Mouse (Mus musculus) urinary bladder, postnatal 4 days (tissue): ENCODE results near the gene Toe1.

Source experiments
- DNase-seq, 2 experiments: peaks; one replicate each; pipeline ENCODE4 v3.0.0; 2021 to 2022; ENCODE audit warnings: low spot score in 2 of 2

The Toe1 gene

DNA sequence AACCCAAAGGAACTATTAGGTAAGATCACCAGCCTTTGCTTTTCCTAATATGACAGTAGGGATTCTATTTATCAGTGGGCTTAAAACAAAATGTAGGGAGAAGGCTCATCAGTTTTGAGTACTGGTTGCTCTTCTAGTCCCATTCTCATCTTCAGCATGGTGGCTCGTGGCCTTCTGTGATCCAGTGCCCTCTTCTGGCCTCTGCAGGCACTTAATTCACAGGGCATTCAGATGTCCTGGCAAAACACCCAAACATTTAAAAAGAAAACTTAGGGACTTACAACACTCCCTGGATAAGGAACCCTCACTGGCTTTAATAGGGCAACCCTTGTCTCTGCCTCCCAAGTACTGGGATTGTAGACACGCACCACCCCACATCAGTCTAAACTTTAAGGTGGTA lies 13.2 kb downstream of the Toe1 start:
- DNase-seq = no peak

DNA sequence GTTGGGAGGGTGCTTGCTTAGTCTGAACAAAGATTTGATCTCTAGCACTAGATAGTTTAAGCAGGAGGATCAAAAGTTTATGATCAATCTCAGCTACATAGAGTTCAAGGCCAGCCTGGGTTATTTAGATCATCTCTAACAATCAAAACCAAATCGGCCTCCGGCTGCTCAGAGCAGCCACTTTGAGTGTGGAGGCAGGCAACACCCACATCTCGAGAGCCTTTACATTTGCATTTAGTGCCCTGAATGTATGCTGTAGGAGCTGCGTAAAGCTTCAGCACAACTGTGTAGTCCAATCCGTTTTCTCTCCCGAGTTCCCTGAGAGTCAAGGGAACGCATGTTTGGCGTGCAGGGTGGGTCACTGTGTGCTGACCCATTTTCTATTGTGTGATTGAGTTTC lies 15.0 kb downstream of the Toe1 start:
- no peak for DNase-seq

DNA sequence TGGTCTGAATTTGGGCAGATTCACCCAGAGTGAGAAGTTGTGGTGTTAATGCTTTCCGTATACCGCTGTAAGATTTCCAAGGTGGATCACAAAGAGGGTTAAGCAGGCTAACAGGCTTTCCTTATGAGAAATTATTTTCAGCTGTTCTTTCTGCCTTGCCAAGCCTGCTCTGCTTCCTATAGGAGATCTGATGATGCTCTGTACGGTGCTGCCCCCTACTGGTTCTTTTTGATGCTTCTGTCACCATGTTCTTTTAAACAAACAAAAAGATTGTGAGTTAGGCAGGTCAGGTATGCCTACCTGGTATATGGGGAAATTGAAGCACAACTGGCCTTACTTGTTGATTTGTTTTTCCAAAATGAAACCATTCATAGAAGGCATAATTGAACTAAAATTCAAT lies 18.5 kb downstream of the Toe1 start:
- peak; percentile 38 to 82 for DNase-seq

GRCm38 (mm10) chr4:116787985-116788760 lies 19.3 kb downstream of the Toe1 start:
- no peak for DNase-seq

- DNase-seq = no peak
Observed at GRCm38 (mm10) chr4:116786587-116786986, 20.9 kb downstream of the Toe1 start.

DNA sequence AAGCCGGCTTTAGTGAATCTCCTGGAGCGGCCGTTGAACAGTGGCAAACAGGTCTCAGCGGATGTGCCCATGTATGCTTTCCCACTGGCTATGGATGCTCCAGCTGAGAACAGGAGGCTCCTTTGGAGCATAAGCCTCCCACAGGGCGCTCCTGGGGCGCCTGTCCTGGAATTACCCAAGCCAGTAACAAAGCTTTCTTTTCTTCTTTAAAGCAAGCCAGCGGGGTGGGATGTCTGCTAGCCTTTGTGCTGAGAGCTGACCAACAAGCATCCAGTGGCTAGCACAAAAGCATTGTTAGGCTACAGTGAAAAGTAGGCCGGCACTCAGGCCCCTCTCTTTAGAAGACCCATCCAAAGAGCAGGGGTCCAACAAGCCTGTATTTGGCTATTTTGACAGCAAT lies 25.3 kb downstream of the Toe1 start:
- no peak for DNase-seq

DNA sequence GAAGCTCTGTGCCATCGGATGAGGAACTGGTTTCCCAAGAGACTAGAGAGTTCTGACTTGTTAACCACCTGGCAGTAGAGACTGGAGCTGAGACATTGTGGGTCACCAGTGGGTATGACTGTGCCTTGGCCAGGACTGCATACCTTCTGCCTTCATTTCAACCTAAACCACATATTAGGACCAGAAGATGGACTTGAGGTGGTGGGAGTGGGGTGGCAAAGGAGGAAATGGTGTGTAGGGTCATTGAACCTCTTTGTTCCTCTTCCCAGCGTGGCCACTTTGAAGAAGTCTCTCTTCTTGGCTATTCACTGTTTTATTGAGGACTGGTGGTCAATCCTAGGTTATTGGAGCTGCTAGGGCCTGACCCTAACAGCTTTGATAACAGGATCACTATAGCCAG lies 26.1 kb downstream of the Toe1 start:
- DNase-seq = no peak

GRCm38 (mm10) chr4:116780541-116780940 lies 26.9 kb downstream of the Toe1 start:
- DNase-seq = no peak

GRCm38 (mm10) chr4:116777079-116777478 lies 30.4 kb downstream of the Toe1 start:
- no peak for DNase-seq

DNA sequence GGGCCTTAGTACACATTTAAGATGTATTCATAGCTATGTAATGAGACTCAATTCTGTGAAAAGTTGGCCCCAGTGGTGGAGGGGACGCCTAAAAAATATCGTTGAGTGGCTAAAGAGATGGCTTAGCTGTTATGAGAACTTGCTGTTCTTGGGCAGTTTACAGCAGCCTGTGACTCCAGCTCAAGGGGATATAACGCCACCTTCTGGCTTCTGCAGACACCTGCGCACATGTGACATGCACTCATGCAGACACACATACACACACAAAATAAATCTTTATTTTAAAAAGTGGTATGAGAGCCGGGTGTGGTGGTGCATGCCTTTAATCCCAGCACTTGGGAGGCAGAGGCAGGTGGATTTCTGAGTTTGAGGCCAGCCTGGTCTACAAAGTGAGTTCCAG lies 31.0 kb downstream of the Toe1 start:
- DNase-seq = no peak

GRCm38 (mm10) chr4:116769060-116769459 lies 38.4 kb downstream of the Toe1 start:
- DNase-seq = no peak

GRCm38 (mm10) chr4:116768510-116768909 lies 38.9 kb downstream of the Toe1 start:
- no peak for DNase-seq

GRCm38 (mm10) chr4:116764001-116764400 lies 43.4 kb downstream of the Toe1 start:
- DNase-seq = no peak

DNA sequence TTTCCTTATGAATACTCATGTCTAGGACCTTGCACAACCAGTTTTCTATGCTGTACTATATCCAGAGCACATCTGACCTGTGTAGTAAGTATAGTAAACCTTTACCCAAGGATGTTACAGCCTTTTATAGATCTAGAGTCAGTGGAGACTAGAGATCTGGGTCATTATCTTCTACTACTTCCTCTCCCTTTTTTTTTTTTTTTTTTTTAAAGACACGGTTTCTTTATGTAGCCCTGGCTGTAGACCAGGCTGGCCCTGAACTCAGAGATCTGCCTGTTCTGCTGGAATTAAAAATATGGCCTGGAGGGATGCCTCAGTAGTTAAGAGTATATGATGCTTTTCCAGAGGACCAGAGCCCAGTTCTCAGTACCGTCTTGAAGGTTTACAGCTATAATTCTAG lies 45.5 kb downstream of the Toe1 start:
- DNase-seq = no peak

GRCm38 (mm10) chr4:116749750-116750149 lies 57.7 kb downstream of the Toe1 start:
- DNase-seq = no peak
